Mouse (Mus musculus): ENCODE measurements around the gene Nr1i2. TPM values are rescaled to one million over a fixed set of nuclear protein-coding genes. Genes with fewer than 3 reads are reported as not detected.

Nr1i2 gene
- polyA plus RNA-seq, 1 experiment from 2014 or later, result not detected

DNA sequence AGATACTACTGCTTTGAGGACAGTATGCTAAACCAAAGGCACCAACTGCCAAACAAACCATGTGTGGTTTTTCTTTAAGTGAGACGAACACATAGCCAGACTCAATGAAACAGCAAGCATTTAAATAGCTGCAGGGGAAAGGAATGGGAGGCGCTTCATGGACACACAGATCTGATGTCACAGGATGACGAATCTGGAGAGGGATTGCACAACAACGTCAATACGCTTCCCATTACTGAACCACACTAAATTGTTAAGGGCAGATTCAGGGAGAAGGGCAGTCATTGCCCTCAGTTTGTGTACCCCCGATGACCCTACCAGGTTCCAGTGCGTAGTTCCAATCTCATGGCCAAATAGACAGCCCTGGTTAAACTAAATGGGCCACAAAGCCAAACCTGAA lies 8.8 kb downstream of the Nr1i2 start:
- 75% methylated on average over 7 of the region's 7 CpGs for WGBS
- H3K9ac ChIP-seq, result no peak overlapping the region
- H3K27me3 ChIP-seq, result no peaks in the 10 kb centered on the region
- H3K4me3 ChIP-seq, result no peak overlapping the region
- ATAC-seq (ENCODE audit: insufficient number of reproducible peaks, low FRiP score, low TSS enrichment, low read depth), result no peak
- H3K4me1 ChIP-seq, result no peaks in the 10 kb centered on the region
- H3K36me3 ChIP-seq, result no peaks in the 10 kb centered on the region
- H3K27ac ChIP-seq, result no peak overlapping the region
- H3K4me2 ChIP-seq, result no peak overlapping the region
- no peaks in the 10 kb centered on the region for H3K9me3 ChIP-seq

DNA sequence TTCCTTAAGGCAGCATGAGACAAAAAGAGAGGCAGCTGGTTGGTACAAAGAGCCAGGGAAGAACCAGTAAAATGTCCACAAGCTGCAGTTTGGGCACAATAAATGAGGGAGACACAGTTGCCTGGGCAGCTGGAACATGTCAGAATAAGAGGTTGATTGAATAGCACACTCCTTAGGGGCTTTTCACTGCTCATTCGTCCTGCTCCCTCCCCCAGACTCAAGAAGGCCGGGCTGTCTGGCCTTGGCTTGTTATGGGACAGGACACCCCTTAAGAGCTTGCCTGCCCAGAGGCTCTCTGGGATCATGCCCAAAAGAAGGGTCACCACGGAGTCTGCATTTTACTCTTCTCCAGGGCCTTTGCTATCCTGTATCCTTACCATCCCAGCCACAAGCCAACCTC lies 11.3 kb downstream of the Nr1i2 start:
- Histone ChIP-seq H3K4me1 (no peaks in the 10 kb centered on the region), H3K4me3 (no peak overlapping the region), H3K9me3 (no peaks in the 10 kb centered on the region), H3K9ac (no peak overlapping the region), H3K27ac (no peak overlapping the region), H3K4me2 (no peak overlapping the region), H3K27me3 (no peaks in the 10 kb centered on the region), H3K36me3 (no peaks in the 10 kb centered on the region)
- ATAC-seq (ENCODE audit: insufficient number of reproducible peaks, low FRiP score, low TSS enrichment, low read depth), result no peak
- WGBS, result 26% methylated on average over 3 of the region's 3 CpGs

DNA sequence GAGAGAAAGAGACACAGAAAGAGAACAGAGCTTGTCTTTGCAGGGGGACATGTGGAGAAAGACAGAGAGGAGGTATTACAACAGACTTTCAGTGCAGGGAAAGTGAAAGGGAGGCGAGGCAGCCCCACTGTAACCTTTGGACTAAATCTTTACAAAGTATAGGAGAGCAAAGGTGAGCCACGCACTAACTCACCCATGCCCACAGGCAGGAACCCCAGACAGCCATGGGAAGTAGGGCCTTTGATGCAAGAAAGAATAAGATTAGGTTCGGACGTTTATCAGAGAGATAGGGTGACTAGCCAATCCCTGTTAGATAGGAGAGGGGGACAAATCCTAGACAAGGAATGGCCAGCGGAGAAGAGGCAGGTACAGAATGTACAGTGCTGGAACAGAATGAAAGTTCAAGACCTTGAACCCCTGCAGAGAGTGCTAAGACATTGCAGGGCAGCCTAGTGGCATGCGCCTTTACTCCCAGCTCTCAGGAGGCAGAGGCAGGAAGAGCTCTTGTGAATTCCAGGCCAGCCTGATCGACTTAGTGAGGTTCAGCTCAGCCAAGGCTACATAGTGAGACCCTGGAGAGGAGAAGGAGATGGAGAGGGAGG lies 12.0 kb downstream of the Nr1i2 start:
- no peak overlapping the region for H3K4me3 ChIP-seq
- no peak overlapping the region for H3K27ac ChIP-seq
- H3K27me3 ChIP-seq, result no peaks in the 10 kb centered on the region
- no peaks in the 10 kb centered on the region for H3K36me3 ChIP-seq
- WGBS, result 82% methylated on average over 7 of the region's 7 CpGs
- H3K9me3 ChIP-seq, result no peaks in the 10 kb centered on the region
- H3K4me1 ChIP-seq, result no peaks in the 10 kb centered on the region
- H3K4me2 ChIP-seq, result no peak overlapping the region
- no peak for ATAC-seq (ENCODE audit: insufficient number of reproducible peaks, low FRiP score, low TSS enrichment, low read depth)
- H3K9ac ChIP-seq, result no peak overlapping the region

DNA sequence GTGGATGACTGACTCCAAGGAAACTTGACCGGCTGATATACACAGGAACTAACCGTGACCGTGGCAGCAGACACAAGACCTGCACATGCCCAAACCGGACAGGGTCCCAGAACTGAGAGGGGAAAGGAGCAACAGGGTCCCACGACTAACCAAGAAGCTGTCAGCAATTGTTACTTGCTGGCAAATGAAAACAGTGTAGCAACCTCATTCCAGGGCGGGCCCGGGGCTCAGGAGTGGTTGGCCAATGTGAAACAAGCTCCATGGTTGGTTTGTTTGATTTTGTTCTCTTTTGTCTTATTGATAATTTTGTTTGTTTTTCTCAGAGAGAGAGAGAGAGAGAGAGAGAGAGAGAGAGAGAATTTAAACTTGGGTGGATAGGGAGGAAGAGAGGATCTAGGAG lies 13.7 kb downstream of the Nr1i2 start:
- H3K9me3 ChIP-seq, result no peaks in the 10 kb centered on the region
- H3K4me3 ChIP-seq, result no peak overlapping the region
- no peak for ATAC-seq (ENCODE audit: insufficient number of reproducible peaks, low FRiP score, low TSS enrichment, low read depth)
- H3K4me1 ChIP-seq, result no peaks in the 10 kb centered on the region
- H3K27me3 ChIP-seq, result no peaks in the 10 kb centered on the region
- 81% methylated on average over 7 of the region's 7 CpGs for WGBS
- H3K36me3 ChIP-seq, result no peaks in the 10 kb centered on the region
- no peak overlapping the region for H3K4me2 ChIP-seq
- no peak overlapping the region for H3K9ac ChIP-seq
- no peak overlapping the region for H3K27ac ChIP-seq

DNA sequence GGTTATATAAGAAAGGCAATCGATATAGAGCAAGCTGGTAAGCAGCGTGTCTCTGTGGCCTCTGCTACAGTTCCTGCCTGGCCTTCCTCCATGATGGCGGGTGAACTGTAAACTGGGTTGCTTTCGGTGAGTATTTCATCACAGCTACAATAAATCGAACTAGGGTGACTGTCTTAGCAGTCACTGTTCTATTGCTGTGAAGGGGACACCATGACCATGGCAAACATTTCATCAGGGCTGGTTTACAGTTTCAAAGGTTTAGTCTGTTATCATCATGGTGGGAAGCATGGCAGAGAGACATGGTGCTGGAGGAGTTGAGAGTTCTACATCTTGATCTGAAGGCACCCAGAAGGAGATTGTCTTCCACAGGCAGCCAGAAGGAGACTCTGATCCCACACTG lies 14.8 kb downstream of the Nr1i2 start:
- Histone ChIP-seq H3K36me3 (no peaks in the 10 kb centered on the region), H3K4me3 (no peak overlapping the region), H3K4me2 (no peak overlapping the region), H3K27ac (no peak overlapping the region), H3K27me3 (no peaks in the 10 kb centered on the region), H3K9me3 (no peaks in the 10 kb centered on the region), H3K9ac (no peak overlapping the region), H3K4me1 (no peaks in the 10 kb centered on the region)
- 90% methylated on average over 5 of the region's 5 CpGs for WGBS
- no peak for ATAC-seq (ENCODE audit: insufficient number of reproducible peaks, low FRiP score, low TSS enrichment, low read depth)

DNA sequence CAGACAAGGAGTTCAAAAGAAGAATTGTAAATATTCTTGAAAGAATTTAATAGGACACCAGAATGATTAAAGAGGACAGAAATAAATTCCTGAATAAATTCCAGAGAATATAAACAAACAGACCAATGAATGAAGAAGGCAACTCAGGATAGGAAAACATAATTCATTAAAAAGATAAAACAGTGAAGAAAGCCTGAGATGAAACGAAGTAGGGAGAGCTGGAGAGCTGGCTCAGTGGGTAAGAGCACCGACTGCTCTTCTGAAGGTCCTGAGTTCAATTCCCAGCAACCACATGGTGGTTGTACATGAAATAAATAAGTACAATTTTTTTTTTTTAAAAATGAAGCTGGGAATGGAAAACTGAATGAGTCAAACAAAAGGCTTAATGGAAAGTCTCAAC lies 19.9 kb downstream of the Nr1i2 start:
- Histone ChIP-seq H3K9me3 (no peaks in the 10 kb centered on the region), H3K9ac (no peak overlapping the region), H3K4me1 (no peaks in the 10 kb centered on the region), H3K4me2 (no peak overlapping the region), H3K27ac (no peak overlapping the region), H3K36me3 (no peaks in the 10 kb centered on the region), H3K27me3 (no peaks in the 10 kb centered on the region), H3K4me3 (no peak overlapping the region)
- WGBS, result 73% methylated on average over 2 of the region's 2 CpGs
- ATAC-seq (ENCODE audit: insufficient number of reproducible peaks, low FRiP score, low TSS enrichment, low read depth), result no peak

DNA sequence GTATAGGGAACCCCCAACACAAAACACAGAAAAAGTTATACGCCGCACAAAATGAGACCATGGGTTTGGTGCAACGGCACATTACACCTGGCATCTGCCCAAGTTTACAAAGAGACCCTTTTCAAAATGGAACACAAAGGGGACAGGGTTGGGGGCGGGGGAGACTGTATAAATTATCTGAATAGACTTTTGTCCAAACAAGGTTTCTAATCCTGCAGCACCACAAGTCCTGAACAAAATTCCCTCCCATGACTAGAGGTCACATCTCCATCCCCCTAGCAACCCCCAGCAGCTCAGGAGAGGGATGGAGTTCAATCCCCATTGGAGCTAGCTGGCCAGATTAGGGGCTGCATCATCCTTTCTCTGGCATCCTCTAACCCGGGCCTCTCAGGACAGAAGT lies 22.1 kb downstream of the Nr1i2 start:
- H3K27me3 ChIP-seq, result no peaks in the 10 kb centered on the region
- no peaks in the 10 kb centered on the region for H3K4me1 ChIP-seq
- no peak overlapping the region for H3K27ac ChIP-seq
- no peak for ATAC-seq (ENCODE audit: insufficient number of reproducible peaks, low FRiP score, low TSS enrichment, low read depth)
- WGBS, result 73% methylated on average over 5 of the region's 5 CpGs
- no peaks in the 10 kb centered on the region for H3K9me3 ChIP-seq
- H3K36me3 ChIP-seq, result no peaks in the 10 kb centered on the region
- H3K9ac ChIP-seq, result no peak overlapping the region
- H3K4me3 ChIP-seq, result no peak overlapping the region
- H3K4me2 ChIP-seq, result no peak overlapping the region

DNA sequence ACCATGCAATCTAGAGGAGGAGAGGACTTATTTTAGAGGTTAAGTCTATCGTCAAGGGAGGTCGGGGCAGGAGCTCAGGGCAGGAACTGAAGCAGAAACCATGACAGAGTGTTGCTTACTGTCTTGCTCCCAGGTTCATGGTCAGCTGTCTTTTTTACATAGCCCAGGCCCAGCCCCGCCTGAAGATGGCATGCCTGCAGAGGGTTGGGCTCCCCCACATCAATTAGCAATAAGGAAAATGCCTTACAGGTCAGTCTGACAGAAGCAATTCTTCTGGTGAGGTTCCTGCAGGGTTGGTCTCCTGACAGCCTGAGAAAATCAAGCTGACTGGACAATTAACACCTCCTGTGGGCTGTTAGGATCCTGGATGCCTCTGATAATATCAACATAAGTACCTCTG lies 23.0 kb downstream of the Nr1i2 start:
- Histone ChIP-seq H3K4me1 (no peaks in the 10 kb centered on the region), H3K9me3 (no peaks in the 10 kb centered on the region), H3K36me3 (no peaks in the 10 kb centered on the region), H3K9ac (no peak overlapping the region), H3K4me2 (no peak overlapping the region), H3K27ac (no peak overlapping the region), H3K27me3 (no peaks in the 10 kb centered on the region), H3K4me3 (no peak overlapping the region)
- 64% methylated on average over 3 of the region's 3 CpGs for WGBS
- ATAC-seq (ENCODE audit: insufficient number of reproducible peaks, low FRiP score, low TSS enrichment, low read depth), result no peak

DNA sequence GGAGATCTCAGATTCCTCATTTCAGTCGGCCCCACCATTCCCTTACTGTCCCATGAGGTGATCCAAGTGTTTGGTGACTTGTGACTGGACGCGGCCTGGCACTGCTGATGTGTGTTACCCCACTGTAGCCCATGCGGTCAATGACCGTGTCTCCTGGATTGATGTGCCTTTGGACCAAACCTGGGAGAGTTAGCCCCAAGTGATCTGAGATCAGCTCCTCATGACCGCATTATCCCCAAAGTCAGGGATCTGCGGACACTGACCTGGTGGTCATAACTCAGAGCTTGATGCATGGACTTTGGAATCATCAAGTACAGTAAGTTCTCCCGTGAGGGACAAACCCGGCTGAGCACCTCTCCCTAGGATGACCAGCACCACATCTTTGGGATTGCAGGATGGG lies 38.7 kb downstream of the Nr1i2 start:
- ATAC-seq (ENCODE audit: insufficient number of reproducible peaks, low FRiP score, low TSS enrichment, low read depth), result no peak
- H3K4me1 ChIP-seq, result no peaks in the 10 kb centered on the region
- no peak overlapping the region for H3K9ac ChIP-seq
- no peak overlapping the region for H3K27ac ChIP-seq
- H3K4me2 ChIP-seq, result no peak overlapping the region
- H3K9me3 ChIP-seq, result no peaks in the 10 kb centered on the region
- WGBS, result 89% methylated on average over 9 of the region's 9 CpGs
- no peak overlapping the region for H3K4me3 ChIP-seq
- H3K36me3 ChIP-seq, result no peaks in the 10 kb centered on the region
- no peaks in the 10 kb centered on the region for H3K27me3 ChIP-seq

DNA sequence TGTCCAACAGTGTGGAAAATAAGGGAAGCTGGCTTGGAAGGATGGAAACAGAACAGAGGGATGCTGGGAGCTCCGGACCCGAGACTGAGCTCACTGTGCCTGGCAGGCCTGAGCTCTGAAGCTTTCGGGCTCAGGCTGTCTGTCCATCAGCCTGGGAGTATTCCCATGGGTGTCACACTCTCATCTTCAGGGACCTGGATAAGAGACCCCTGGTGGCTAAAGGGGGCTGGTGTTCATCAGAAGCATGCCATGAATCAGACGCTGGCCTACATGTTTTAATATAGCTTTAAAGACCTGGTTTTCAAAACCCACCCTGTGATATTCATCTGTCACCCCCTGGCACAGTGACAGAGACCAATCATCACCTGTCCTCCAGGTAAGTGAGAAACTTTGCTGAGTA lies 39.5 kb downstream of the Nr1i2 start:
- Histone ChIP-seq H3K9ac (no peak overlapping the region), H3K36me3 (no peaks in the 10 kb centered on the region), H3K9me3 (no peaks in the 10 kb centered on the region), H3K27ac (no peak overlapping the region), H3K4me3 (no peak overlapping the region), H3K4me2 (no peak overlapping the region), H3K4me1 (no peaks in the 10 kb centered on the region), H3K27me3 (no peaks in the 10 kb centered on the region)
- WGBS, result 75% methylated on average over 4 of the region's 4 CpGs
- no peak for ATAC-seq (ENCODE audit: insufficient number of reproducible peaks, low FRiP score, low TSS enrichment, low read depth)

DNA sequence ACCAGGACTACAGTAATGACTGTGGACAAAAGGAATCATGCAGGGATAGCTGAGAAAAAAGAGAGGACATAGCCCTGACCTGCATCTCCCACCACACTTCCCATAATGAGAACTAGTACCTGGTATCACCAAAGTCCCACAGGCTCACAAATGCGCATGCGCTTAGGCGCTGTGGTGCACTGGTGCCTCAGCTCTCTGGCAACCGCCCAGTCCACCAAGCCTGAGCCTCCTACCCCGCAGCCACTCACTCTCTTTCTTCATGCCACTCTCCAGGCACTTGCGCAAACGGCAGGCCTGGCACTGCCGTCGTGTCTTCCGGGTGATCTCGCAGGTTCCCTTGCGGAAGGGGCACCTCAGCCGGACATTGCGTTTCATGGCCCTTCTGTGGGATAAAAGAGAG lies 40.6 kb downstream of the Nr1i2 start:
- Histone ChIP-seq H3K4me3 (no peak overlapping the region), H3K4me2 (no peak overlapping the region), H3K9me3 (no peaks in the 10 kb centered on the region), H3K27ac (no peak overlapping the region), H3K9ac (no peak overlapping the region), H3K27me3 (no peaks in the 10 kb centered on the region), H3K36me3 (no peaks in the 10 kb centered on the region), H3K4me1 (0 out of 2 replicates have a peak, but pooled peaks cover under 1% of the 10 kb centered on the region)
- ATAC-seq (ENCODE audit: insufficient number of reproducible peaks, low FRiP score, low TSS enrichment, low read depth), result no peak
- WGBS, result 75% methylated on average over 14 of the region's 14 CpGs

DNA sequence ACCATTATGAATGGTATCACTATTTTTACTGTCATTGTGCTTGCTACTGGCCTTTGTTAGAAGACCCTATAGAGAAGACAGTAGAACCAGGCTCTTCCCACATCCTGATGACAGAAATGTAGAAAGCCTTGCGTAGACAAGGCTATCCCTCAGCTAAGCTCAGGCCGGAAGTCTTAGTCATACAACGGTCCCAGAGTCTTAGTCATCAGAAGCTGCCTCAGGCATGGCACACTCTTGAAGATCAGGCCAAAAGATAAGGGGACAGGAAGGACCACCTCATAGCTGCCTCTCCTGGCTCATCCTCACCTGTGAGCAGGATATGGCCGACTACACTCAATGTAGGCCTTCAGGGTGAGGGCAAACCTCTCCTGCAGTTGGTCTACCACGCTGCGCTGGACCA lies 44.2 kb downstream of the Nr1i2 start:
- WGBS, result 89% methylated on average over 6 of the region's 6 CpGs

DNA sequence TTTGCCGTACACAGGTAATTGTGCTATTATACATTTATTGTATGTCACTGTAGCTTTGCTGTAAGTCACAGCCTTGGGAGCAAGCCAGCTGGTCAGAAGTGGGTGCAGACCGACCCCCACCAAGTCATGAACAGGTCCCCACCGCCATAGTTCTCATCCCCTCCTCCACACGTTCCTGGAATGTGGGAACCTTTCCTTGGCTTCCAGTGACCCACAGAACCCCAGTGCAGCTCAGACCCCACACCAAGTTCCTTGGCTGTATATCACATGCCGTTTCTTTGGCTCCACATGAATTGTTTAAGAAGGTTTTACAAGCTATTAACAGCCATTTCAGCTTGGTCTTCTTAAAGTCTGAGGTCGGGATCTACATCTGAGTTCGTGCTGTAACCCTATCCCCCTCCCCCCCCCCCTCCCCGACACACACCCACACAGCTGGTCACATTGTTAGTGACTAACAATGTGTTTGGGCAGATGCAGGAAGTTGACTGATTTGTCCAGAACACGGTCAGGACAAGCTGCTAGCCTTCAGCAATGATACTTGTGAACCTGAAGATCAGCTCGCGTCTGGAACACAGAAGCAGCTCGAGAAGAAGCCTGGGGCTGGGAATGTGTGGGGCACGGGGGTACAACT lies 46.2 kb downstream of the Nr1i2 start:
- H3K27ac ChIP-seq, result no peak overlapping the region
- H3K9ac ChIP-seq, result no peak overlapping the region
- H3K9me3 ChIP-seq, result no peaks in the 10 kb centered on the region
- 14% methylated on average over 13 of the region's 13 CpGs for WGBS
- no peak overlapping the region for H3K4me2 ChIP-seq
- H3K4me1 ChIP-seq, result peaks cover 8% of the 10 kb centered on the region
- no peak for ATAC-seq (ENCODE audit: insufficient number of reproducible peaks, low FRiP score, low TSS enrichment, low read depth)
- H3K4me3 ChIP-seq, result no peak overlapping the region
- H3K27me3 ChIP-seq, result no peaks in the 10 kb centered on the region
- peaks cover 3% of the 10 kb centered on the region; the same call in 1 of the 2 replicates for H3K36me3 ChIP-seq

More for the DNA sequence above, 44.2 kb downstream of the Nr1i2 start:
- no peak for ATAC-seq (ENCODE audit: insufficient number of reproducible peaks, low FRiP score, low TSS enrichment, low read depth)
- H3K36me3 ChIP-seq, result no peaks in the 10 kb centered on the region
- H3K4me1 ChIP-seq, result peaks cover 8% of the 10 kb centered on the region
- H3K9ac ChIP-seq, result no peak overlapping the region
- no peaks in the 10 kb centered on the region for H3K27me3 ChIP-seq
- no peaks in the 10 kb centered on the region for H3K9me3 ChIP-seq
- no peak overlapping the region for H3K4me2 ChIP-seq
- no peak overlapping the region for H3K4me3 ChIP-seq
- H3K27ac ChIP-seq, result no peak overlapping the region

Data from limb, embryonic 15.5 days (tissue).